Mouse (Mus musculus): ENCODE measurements at regions not wholly inside any gene's neighbourhood (a gene's known extent, or its start where the extent isn't known, plus 50 kb on each side); places are given as distances from the start of the nearest gene placed in this dataset.

- DNase-seq (ENCODE audit: low spot score), result no peak
These were observed 56.3 kb upstream of the Agtr2 start for GRCm38 (mm10) chrX:21428081-21428480.

GRCm38 (mm10) chrX:21433501-21433900, 50.8 kb upstream of the Agtr2 start:
- ATAC-seq (ENCODE audit: extremely low read depth, insufficient number of reproducible peaks, low FRiP score, poor library complexity, severe bottlenecking), result no peak
- H3K9me3 ChIP-seq (replicated peaks), result no peaks in the 10 kb centered on the region
- no peak overlapping the region for H3K4me3 ChIP-seq (ENCODE audit: low read depth, low read length)
- no peaks in the 10 kb centered on the region for H3K27me3 ChIP-seq (ENCODE audit: insufficient read depth, low read length)
- no peaks in the 10 kb centered on the region for H3K4me1 ChIP-seq (ENCODE audit: insufficient read depth, low read depth, low read length)
- TF ChIP-seq GATA2 (IDR thresholded peaks at IDR 0.05; ENCODE audit: borderline replicate concordance, low read depth, low read length), result no peak
- TF ChIP-seq CTCF (IDR thresholded peaks at IDR 0.05; ENCODE audit: low read depth, low read length), result no peak
- TF ChIP-seq TAL1 (conservative IDR thresholded peaks at IDR 0.05; ENCODE audit: low read depth, low read length), result no peak
- TF ChIP-seq POLR2AphosphoS5 (IDR thresholded peaks at IDR 0.05; ENCODE audit: insufficient replicate concordance, low read depth, low read length), result no peak
- no peak for TF ChIP-seq GATA1 (IDR thresholded peaks at IDR 0.05; ENCODE audit: borderline replicate concordance, low read length)
- no peaks in the 10 kb centered on the region for H3K36me3 ChIP-seq (replicated peaks)
- no peak for DNase-seq (ENCODE audit: low spot score)

More at GRCm38 (mm10) chrX:21428081-21428480, 56.3 kb upstream of the Agtr2 start:
- H3K4me1 ChIP-seq (ENCODE audit: insufficient read depth, low read depth, low read length), result no peaks in the 10 kb centered on the region
- no peak for ATAC-seq (ENCODE audit: extremely low read depth, insufficient number of reproducible peaks, low FRiP score, poor library complexity, severe bottlenecking)
- no peak for TF ChIP-seq GATA1 (IDR thresholded peaks at IDR 0.05; ENCODE audit: borderline replicate concordance, low read length)
- no peak for TF ChIP-seq TAL1 (conservative IDR thresholded peaks at IDR 0.05; ENCODE audit: low read depth, low read length)
- no peak for TF ChIP-seq GATA2 (IDR thresholded peaks at IDR 0.05; ENCODE audit: borderline replicate concordance, low read depth, low read length)
- no peak for TF ChIP-seq CTCF (IDR thresholded peaks at IDR 0.05; ENCODE audit: low read depth, low read length)
- no peak for TF ChIP-seq POLR2AphosphoS5 (IDR thresholded peaks at IDR 0.05; ENCODE audit: insufficient replicate concordance, low read depth, low read length)
- H3K4me3 ChIP-seq (ENCODE audit: low read depth, low read length), result no peak overlapping the region
- no peaks in the 10 kb centered on the region for H3K36me3 ChIP-seq (replicated peaks)
- H3K9me3 ChIP-seq (replicated peaks), result no peaks in the 10 kb centered on the region
- H3K27me3 ChIP-seq (ENCODE audit: insufficient read depth, low read length), result no peaks in the 10 kb centered on the region

Measured in G1E (cell line).